Mouse (Mus musculus) liver, embryonic 12.5 days (tissue): Measurements from ENCODE around the gene Fam198b. TPM values are rescaled to one million over a fixed set of nuclear protein-coding genes. Genes with fewer than 3 reads are reported as not detected.

Source experiments
- ATAC-seq: fragments of 200-750 bp; cut with Nextera tagmentation; 2 replicates; pipeline ENCODE4 v1.8.0; 2017; ENCODE audit warnings: moderate number of reproducible peaks, mild to moderate bottlenecking, moderate library complexity
- H3K27ac ChIP-seq: fragments of 300-500 bp; sonication (generic); 2 replicates; pipeline ENCODE4 v1.5.1; 2016; ENCODE audit warnings: mild to moderate bottlenecking
- H3K27me3 ChIP-seq: fragments of 300-500 bp; sonication (generic); replicated peaks from 2 replicates; pipeline ENCODE4 v1.6.1; 2016; ENCODE audit warnings: mild to moderate bottlenecking, moderate library complexity
- H3K36me3 ChIP-seq: fragments of 300-500 bp; sonication (generic); 2 replicates; pipeline ENCODE4 v1.6.1; 2016; ENCODE audit warnings: mild to moderate bottlenecking, moderate library complexity
- H3K4me1 ChIP-seq: fragments of 300-500 bp; sonication (generic); 2 replicates; pipeline ENCODE4 v1.6.1; 2016
- H3K4me2 ChIP-seq: fragments of 300-500 bp; sonication (generic); 2 replicates; pipeline ENCODE4 v1.6.1; 2016; ENCODE audit warnings: mild to moderate bottlenecking, moderate library complexity
- H3K4me3 ChIP-seq: fragments of 300-500 bp; sonication (generic); 2 replicates; pipeline ENCODE4 v1.5.1; 2016; ENCODE audit warnings: mild to moderate bottlenecking, moderate library complexity
- H3K9ac ChIP-seq: fragments of 300-500 bp; sonication (generic); 2 replicates; pipeline ENCODE4 v1.6.1; 2016; ENCODE audit warnings: mild to moderate bottlenecking, moderate library complexity
- H3K9me3 ChIP-seq: fragments of 300-500 bp; sonication (generic); replicated peaks from 2 replicates; pipeline ENCODE4 v1.6.1; 2016; ENCODE audit warnings: mild to moderate bottlenecking, moderate library complexity
- WGBS: fragments of 180-500 bp; shearing (Covaris S2); methylation state at CpG from one replicate; pipeline ENCODE4 v1.1.7; 2016; ENCODE audit not compliant: insufficient replicate concordance; 5-methylcytosine and 5-hydroxymethylcytosine counted together
- polyA plus RNA-seq: library from polyadenylated mRNA; unstranded; fragments of >200 nt; fragmentation: Nextera tagmentation; extraction: Ambion mirVana; gene quantifications from 2 replicates; pipeline ENCODE4 v1.2.1, GENCODE M21; 2016

Fam198b gene
- polyA plus RNA-seq, 1 experiment from 2014 or later: 3.9 TPM

GRCm38 (mm10) chr3:79995726-79996125 lies 111.4 kb downstream of the Fam198b start:
- no peaks in the 10 kb centered on the region for H3K27me3 ChIP-seq
- 35% methylated on average over 6 of the region's 6 CpGs for WGBS
- H3K27ac ChIP-seq: peak overlapping the region; percentile 93
- H3K9me3 ChIP-seq: no peaks in the 10 kb centered on the region
- peaks cover 40% of the 10 kb centered on the region for H3K4me1 ChIP-seq
- no peak overlapping the region for H3K4me3 ChIP-seq
- no peaks in the 10 kb centered on the region for H3K36me3 ChIP-seq
- H3K4me2 ChIP-seq: peak overlapping the region; percentile 63
- ATAC-seq: peak; percentile 97
- peak overlapping the region; percentile 35 for H3K9ac ChIP-seq

Other genes with a start within 250 kb of the Fam198b start
- 0.02 TPM in 1 of 2 replicates, not detected in the other for gene Rxfp1, start 146.7 kb upstream of the Fam198b start, polyA plus RNA-seq
- gene Tmem144, start 31.8 kb upstream of the Fam198b start, polyA plus RNA-seq: 2.2 and 2.5 TPM in 2 replicates